Mouse (Mus musculus): ENCODE measurements at regions not wholly inside any gene's neighbourhood (a gene's known extent, or its start where the extent isn't known, plus 50 kb on each side); places are given as distances from the start of the nearest gene placed in this dataset.

GRCm38 (mm10) chr13:100950348-100951184 is 117.3 kb upstream of the Slc30a5 start:
- TF ChIP-seq POLR2A (IDR thresholded peaks at IDR 0.05; ENCODE audit: low read depth, low read length) (no peak), CTCF (IDR thresholded peaks at IDR 0.05; ENCODE audit: extremely low read depth, insufficient read depth, insufficient read length, insufficient replicate concordance) (no peak)

Data from spleen, adult 2 months (tissue).